Mouse (Mus musculus): ENCODE results near the gene Ckm.

Gene Ckm

DNA sequence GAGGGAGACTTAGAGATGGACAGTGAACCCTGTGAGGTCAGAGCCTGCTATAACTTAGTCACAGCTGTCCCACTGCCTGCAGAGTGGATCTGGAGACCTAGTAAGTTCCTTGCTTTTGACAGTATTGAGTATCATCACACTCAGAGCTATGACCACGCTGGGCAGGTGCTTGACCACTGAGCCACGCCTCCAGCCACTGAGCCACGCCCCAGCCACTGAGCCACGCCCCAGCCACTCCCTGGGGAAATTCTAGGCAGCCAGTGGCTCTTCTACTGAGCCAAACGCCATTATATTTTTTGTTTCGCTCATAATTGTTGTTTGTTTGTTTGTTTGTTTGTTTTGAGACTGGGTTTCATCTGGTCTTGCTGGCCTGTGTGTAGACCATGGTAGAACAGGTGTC, 63.1 kb downstream of the Ckm start:
- DNase-seq (ENCODE audit: low spot score in 2 of 2) = no peak

DNA sequence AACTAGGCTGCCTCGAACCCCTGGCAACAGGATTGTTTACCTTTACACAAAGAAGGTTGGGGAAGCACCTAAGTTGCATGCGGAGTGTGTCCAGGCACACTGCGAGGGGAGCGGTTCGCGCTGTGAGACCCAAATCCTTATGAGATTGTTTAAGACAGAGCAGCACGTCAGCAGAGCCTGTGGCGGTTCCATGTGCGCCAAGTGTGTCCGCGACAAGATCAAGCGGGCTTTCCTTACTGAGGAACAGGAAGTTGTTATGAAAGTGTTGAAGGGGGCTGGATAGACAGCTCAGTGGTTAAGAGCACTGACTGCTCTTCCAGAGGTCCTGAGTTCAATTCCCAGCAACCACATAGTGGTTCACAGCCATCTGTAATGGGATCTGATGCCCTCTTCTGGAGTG, 63.7 kb downstream of the Ckm start:
- DNase-seq (ENCODE audit: low spot score in 2 of 2) = no peak

DNA sequence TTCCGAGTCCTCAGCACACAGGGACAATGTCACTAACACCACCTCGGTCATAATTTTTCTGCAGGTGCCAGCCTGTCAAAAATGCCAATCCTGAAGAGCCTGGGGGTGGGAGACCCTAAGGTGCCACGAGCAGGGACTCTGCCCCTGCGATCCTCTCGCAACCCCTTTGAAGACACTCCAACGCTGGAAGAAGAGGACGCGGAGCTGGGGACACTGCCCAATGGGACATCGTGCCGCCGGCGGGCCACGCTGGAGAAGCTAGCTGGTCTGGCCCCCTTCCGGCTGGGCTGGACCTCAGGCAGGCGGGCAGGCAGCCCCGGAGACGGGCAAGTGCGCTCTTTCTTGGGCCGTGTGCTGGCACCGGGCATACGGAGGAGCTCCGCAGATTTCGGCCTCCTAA, 64.8 kb downstream of the Ckm start:
- no peak for DNase-seq (ENCODE audit: low spot score in 2 of 2)

DNA sequence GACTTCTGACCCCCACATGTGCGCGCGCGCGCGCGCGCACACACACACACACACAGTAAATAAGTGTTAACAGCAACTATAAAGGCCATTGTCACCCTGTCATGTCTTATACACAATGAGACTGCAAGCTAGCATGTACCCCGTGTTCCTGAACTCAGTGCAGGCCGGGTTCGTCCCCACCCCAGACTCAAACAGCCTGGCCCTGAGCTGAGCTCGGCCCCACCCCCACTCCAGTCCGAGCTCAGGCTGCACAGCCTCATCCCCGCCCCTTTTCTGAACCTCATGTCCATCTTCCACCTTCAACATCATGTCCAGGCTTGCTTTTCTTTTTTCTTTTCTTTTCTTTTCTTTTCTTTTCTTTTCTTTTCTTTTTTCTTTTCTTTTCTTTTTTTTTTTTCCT, 65.7 kb downstream of the Ckm start:
- DNase-seq (ENCODE audit: low spot score in 2 of 2) = no peak

DNA sequence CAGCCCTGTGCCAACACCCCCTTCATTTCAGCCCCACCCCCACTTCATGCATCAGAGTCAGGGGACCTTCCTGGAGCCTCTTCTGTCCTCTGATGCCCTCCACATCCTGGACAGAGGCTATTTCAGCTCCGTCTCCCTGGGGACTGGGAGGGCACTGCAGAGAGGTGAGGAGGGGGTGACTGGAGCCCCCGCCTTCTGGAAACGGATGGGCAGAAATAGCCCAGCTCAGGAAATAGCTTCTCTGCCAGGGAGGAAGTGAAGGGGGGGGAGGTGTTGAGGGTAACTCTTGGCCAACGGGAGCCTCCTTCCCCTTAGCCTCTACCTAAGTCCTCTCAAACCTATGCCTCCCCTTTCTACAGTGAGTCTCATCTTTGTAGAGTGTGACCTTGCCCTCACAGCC, 67.8 kb downstream of the Ckm start:
- DNase-seq (ENCODE audit: low spot score in 2 of 2) = no peak

Measured in urinary bladder, postnatal 36 days (tissue).